In genomic region chr10:120587179-120587578, GRCm38 (mm10) we compare ENCODE assay signal across 8 mouse cellular contexts.
DNase-seq lines count a peak whose midpoint lies in the region; ATAC-seq and TF ChIP-seq lines count a peak whose summit lies in the region.

No protein-coding gene starts in this region.

- no peak overlapping the region for H3K4me3 ChIP-seq in liver, adult 2 months (ENCODE audit: insufficient read depth, low read depth, low read length)
- no peak overlapping the region for H3K4me3 ChIP-seq in liver, embryonic 11.5 days (ENCODE audit: low read depth, low read length)
- H3K4me3 ChIP-seq in kidney, embryonic 16.5 days (ENCODE audit: low read length) = no peak overlapping the region

- H3K4me2 ChIP-seq in liver, embryonic 11.5 days = no peak overlapping the region
- no peak overlapping the region for H3K4me2 ChIP-seq in kidney, embryonic 16.5 days (replicated peaks; ENCODE audit: low read depth, low read length)

- no peak for ATAC-seq in cerebellum, adult (ENCODE audit: insufficient number of reproducible peaks, low FRiP score, low TSS enrichment)
- ATAC-seq in liver, embryonic 11.5 days (replicated peaks; ENCODE audit: low FRiP score) = no peak
- ATAC-seq in kidney, embryonic 16.5 days (ENCODE audit: low FRiP score, low TSS enrichment) = peak; percentile 46; the same call in 1 of the 2 replicates
- peak; percentile 93 for ATAC-seq in megakaryocyte-erythroid progenitor cell, adult 5-6 weeks (replicated peaks; ENCODE audit: low FRiP score, low TSS enrichment, poor library complexity, severe bottlenecking)

- no peak for TF ChIP-seq POLR2A in liver, adult 2 months (IDR thresholded peaks at IDR 0.05; ENCODE audit: extremely low read depth, insufficient read depth, low read length)

- no peaks in the 10 kb centered on the region for H3K27me3 ChIP-seq in liver, adult 2 months (ENCODE audit: control insufficient read depth, insufficient read depth, low read length)
- no peaks in the 10 kb centered on the region for H3K27me3 ChIP-seq in liver, embryonic 11.5 days (replicated peaks; ENCODE audit: control insufficient read depth, insufficient read depth, low read length)
- H3K27me3 ChIP-seq in kidney, embryonic 16.5 days (ENCODE audit: insufficient read depth, low read length) = no peaks in the 10 kb centered on the region

- no peak overlapping the region for H3K27ac ChIP-seq in liver, adult 2 months (replicated peaks; ENCODE audit: insufficient read depth, low read depth, low read length)
- no peak overlapping the region for H3K27ac ChIP-seq in liver, embryonic 11.5 days (ENCODE audit: low read depth, low read length)
- no peak overlapping the region for H3K27ac ChIP-seq in kidney, embryonic 16.5 days (ENCODE audit: low read length)

- H3K4me1 ChIP-seq in liver, adult 2 months (ENCODE audit: control insufficient read depth, insufficient read depth, low read length) = no peaks in the 10 kb centered on the region
- H3K4me1 ChIP-seq in liver, embryonic 11.5 days (replicated peaks; ENCODE audit: control insufficient read depth, insufficient read depth, low read length) = 0 out of 2 replicates have a peak, but pooled peaks cover 3% of the 10 kb centered on the region
- peaks cover 18% of the 10 kb centered on the region for H3K4me1 ChIP-seq in kidney, embryonic 16.5 days (ENCODE audit: insufficient read depth, low read length)

- no peak overlapping the region for H3K9ac ChIP-seq in liver, adult 2 months (ENCODE audit: low read depth, low read length)
- H3K9ac ChIP-seq in liver, embryonic 11.5 days (ENCODE audit: low read depth, low read length) = no peak overlapping the region
- H3K9ac ChIP-seq in kidney, embryonic 16.5 days (replicated peaks; ENCODE audit: low read length) = no peak overlapping the region

- no peaks in the 10 kb centered on the region for H3K9me3 ChIP-seq in liver, embryonic 11.5 days (ENCODE audit: control insufficient read depth, low read length)
- H3K9me3 ChIP-seq in kidney, embryonic 16.5 days (ENCODE audit: low read length) = no peaks in the 10 kb centered on the region

- no peaks in the 10 kb centered on the region for H3K36me3 ChIP-seq in liver, adult 2 months (ENCODE audit: control insufficient read depth, insufficient read depth, low read length)
- no peaks in the 10 kb centered on the region for H3K36me3 ChIP-seq in liver, embryonic 11.5 days (ENCODE audit: control insufficient read depth, insufficient read depth, low read length)
- no peaks in the 10 kb centered on the region for H3K36me3 ChIP-seq in kidney, embryonic 16.5 days (ENCODE audit: insufficient read depth, low read length)

- 88% methylated on average over 3 of the region's 3 CpGs for WGBS in liver, adult 2 months
- WGBS in liver, embryonic 11.5 days = 76% methylated on average over 3 of the region's 3 CpGs
- WGBS in kidney, embryonic 16.5 days = 76% methylated on average over 3 of the region's 3 CpGs

- H3K79me2 ChIP-seq in liver, adult 2 months (ENCODE audit: control insufficient read depth, insufficient read depth, low read length) = no peaks in the 10 kb centered on the region

- TF ChIP-seq CTCF in liver, adult 2 months (IDR thresholded peaks at IDR 0.05; ENCODE audit: low read depth, low read length) = peak; percentile 20; the same call in 1 of the 2 replicates

- DNase-seq in cerebellum, adult 11 months = peak; percentile 19
- DNase-seq in liver, adult 2 months (ENCODE audit: extremely low read depth, low read depth, low spot score) = peak; percentile 42
- DNase-seq in liver, embryonic 11.5 days (ENCODE audit: low spot score) = no peak
- DNase-seq in cerebellum, adult 18-20 months = peak; percentile 28 to 40
- no peak for DNase-seq in right cerebral cortex, postnatal 36 days (ENCODE audit: low spot score in 2 of 2)

Comparison
In these comparisons a context has a peak if more than half of its experiments do, and no peak if none do; other contexts are left out.
1. DNase-seq: peak in cerebellum, adult 11 months (single experiment), liver, adult 2 months (single experiment) and cerebellum, adult 18-20 months (2 of 2); none in liver, embryonic 11.5 days (single experiment) and right cerebral cortex, postnatal 36 days (0 of 2).
2. ATAC-seq: peak in kidney, embryonic 16.5 days (single experiment) and megakaryocyte-erythroid progenitor cell, adult 5-6 weeks (single experiment); none in cerebellum, adult (single experiment) and liver, embryonic 11.5 days (single experiment).